Mouse (Mus musculus): Measurements from ENCODE around the gene Tshr.

DNA sequence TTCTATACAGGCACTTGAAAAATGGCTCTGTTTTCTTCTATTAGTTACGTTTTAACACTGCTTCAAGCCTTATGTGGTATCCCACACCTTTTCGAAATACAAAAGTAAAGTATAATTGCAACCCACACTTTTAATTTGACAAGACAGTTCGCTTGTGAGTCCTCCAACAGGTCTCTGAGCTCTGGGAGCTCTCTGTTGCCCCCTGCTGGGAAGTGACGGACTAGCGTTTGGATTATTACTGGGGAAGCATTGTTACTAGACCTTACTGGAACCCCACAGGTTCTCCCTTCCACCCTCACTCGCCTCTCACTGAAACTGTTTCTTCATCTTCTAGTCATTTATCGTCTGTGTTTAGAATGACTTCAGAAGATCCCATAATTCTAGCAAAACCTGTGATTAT is 34.4 kb downstream of the Tshr start:
- TF ChIP-seq CTCF (IDR thresholded peaks at IDR 0.05; ENCODE audit: low read depth) (peak; percentile 78), EP300 (IDR thresholded peaks at IDR 0.05; ENCODE audit: low read depth) (no peak)
